Mouse (Mus musculus) brain, embryonic 18.5 days (tissue): ENCODE measurements around the gene Cyp2w1.

ENCODE experiments used
- DNase-seq: peaks from one replicate; pipeline ENCODE4 v3.0.0-alpha.2; 2012; ENCODE audit warnings: low read depth, low spot score

Gene Cyp2w1

DNA sequence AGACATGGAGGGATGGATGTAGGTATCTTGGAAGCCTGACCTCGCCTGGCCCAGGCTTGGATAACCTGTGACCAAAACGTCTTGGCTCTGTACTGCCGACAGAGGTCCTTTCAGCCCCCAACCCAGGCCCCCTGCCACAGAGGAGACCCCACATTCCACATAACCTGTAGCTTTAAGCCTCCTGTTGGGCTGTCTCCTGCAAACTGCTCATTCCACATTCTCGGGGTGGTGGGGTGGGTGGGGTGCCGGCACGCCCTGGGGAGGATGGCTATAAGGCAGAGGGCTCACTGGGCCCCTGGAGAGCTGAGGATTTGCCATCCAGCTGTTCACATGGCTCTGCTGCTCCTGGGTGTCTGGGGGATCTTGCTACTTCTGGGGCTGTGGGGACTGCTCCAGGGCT is at the start of gene Cyp2w1:
TSS of gene Cyp2w1 (plus strand) at position 301 of the 400 bp plus-strand sequence.
- DNase-seq = no peak

DNA sequence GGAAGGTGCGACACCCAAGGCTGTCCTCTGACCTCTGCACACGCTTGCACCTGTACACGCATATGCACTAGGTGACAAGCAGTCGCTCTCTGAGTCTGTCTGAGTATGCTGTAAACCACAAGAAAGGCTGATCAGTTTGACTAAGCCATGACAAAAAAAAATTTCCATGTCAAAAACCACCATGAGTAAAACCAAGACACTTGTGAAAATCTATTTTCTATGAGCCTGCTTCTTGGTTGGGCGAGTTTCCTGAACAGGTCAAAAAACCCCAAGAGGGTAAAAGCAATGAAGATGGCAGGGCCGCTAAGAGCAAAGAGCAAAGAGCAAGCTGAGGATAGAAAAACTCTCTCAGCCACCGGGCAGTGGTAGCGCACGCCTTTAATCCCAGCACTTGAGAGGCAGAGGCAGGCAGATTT is 48.8 kb upstream of the Cyp2w1 start:
- DNase-seq = no peak

DNA sequence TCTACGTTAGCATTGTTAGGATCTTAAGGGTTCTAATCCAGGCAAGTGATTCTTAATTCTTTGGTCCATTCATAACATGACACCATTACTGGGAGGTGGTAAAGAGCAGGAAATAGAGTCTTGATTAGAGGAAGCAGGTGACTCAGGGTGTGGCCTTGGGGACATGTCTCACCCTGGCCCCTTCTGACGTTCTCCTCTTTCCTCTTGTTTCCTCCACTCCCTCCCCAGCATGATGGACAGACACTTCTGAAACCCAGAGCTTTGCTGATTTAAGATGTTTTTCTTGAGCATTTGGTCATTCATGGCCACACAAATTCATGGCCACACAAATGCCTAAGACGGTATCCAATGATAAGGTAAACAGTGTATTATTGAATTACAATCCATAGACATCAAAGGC is 42.5 kb upstream of the Cyp2w1 start:
- no peak for DNase-seq

DNA sequence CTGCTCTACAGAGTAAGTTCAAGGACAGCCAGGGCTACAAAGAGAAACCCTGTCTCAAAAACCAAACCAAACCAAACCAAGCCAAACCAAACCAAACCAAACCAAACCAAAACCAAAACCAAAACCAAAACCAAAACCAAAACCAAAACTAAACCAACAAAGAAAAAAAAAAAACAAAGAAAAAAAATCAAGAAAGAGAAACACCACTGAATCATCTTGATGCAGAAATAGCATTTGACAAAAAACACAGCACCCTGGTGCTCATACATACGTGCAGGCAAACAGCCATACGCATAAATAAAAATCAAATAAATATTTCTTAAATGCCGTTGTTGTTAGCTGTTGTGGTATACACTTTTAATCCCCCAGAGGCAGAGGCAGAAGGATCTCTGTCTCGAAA is 41.9 kb upstream of the Cyp2w1 start:
- no peak for DNase-seq

DNA sequence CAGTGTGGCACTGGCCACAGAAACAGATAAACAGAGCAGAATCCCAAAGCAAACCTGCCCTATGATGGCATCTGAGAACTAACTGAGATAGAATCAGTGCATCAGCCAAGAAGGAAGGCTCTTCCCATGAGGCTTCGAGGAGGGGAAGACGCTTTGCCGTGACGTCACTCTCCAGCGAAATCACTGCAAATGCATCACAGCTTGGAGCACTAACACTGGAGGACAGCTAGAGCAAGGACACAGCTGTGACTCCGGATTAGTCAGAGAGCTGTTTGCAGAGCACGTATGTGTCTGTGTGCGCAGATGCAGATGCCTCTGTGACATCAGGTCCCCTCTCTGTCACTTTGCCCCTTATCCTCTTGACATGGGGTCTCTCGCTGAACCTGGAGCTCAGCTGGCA is 40.6 kb upstream of the Cyp2w1 start:
- DNase-seq = no peak

DNA sequence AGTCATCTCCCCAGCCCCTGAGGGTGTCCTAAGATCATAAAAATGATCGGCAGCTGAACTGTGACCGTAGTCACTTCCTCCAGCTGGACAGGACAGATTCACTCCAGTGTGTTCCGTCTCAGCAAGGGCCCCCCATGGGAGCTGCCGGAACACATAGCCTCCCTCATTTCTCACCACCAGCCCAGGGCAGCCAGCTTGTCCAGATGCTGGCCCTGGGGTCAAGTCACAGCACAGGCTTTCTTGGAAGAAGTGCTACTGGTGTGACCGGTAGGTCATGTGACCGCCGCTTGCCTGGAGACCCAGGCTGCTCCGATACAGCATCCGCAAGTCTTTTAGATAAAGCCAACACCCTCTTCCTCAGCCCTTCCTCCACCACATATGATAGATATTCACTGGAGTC is 38.9 kb upstream of the Cyp2w1 start:
- DNase-seq = no peak

DNA sequence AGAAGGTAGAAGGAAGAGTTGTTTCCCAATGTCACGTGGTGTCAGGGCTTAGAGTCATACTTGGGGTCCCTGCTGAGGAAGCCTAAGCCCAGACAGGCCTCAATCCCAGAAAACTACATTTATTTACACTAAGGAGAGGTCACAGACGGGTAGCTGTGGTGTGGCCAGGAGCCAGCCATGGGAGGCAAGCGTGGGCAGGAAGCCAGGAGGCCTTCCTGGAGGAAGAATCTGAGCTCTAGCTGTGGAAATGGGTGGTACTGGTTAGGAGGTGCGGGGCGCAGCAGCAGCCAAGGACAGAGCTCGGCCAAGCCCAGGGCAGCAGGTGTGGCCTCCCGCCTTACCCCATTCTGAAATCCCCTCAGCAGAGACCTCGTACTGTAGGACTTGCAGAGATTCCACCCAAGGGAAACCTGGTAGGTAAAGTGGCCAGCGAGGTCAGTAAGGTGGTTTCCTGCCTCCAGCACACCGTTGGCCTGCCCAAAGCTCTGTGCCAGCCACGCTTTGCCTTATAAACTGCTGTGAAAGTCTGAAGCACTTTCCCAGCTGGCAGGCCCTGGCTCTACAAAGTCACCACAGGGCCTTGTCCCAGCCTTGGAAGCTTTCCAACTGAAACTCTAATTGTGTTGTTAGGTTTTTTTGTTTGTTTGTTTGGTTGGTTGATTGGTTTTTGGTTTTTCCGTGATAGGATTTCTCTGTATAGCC is 37.3 kb upstream of the Cyp2w1 start:
- no peak for DNase-seq

DNA sequence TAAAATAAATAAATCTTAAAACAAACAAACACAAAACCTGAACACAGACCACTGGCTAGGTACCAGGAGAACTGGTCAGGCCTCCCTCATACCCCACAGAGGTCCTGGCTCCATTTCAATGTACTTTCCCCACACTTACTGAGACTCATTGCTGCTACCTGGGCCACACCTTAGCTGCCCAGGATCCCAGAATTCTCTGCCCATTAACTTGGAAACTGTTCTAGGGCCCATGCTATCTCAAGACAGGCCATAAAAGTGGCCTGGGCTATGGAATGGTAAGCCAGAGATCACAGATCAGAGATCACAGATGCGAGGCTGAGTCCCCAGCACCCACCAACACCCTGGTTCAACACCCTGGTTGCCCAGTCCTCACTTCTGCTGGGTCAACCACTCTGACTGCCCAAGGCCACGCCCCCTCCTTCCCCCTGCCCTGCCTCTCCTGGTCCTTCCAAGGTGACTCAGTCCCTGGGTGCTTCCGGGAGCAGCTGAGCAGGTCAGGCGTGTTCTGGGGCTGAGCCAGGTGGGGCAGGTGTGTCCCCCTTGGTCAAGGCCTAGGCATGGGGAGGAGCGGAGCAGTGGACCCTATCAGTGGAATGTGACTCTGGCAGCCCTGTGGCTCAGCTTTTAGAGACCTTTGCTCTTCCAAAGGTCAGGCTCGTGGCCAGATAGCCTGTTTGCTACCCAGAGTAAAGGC is 35.3 kb upstream of the Cyp2w1 start:
- DNase-seq = no peak

DNA sequence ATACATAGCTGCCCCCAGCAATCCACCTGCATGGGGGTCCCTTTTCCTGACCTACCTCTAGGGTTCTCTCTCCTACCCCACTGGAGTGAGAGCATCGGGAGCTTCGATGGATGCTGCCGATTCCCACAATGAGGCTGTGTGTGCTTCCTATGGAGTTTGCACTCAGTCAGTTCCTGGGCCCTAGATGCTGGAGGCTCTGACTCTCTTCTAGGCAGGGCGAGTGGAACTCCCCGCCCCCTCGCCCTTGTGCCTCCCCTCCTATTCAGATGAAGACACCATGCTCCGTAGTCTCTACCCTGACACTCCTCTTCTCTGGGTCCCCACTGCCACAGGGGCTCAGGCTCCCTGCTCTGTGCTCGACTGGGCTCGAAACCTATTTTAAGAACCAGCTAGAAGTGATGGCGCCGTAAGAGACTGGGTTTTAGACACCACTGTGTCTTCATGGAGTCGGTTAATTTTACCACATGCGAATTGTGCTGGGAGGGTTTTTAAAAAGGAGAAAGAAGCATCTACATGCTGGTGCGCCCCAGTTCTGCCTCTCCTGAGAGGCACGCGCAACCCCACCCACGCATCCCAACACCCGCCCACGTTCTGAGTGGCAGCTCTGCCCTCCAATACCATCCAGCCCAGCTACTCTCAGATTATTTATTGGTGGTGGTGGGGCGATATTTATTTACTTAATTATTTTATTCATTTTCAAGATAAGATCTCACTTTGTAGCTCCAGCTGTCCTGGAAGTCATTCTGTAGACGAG is 34.5 kb upstream of the Cyp2w1 start:
- no peak for DNase-seq

DNA sequence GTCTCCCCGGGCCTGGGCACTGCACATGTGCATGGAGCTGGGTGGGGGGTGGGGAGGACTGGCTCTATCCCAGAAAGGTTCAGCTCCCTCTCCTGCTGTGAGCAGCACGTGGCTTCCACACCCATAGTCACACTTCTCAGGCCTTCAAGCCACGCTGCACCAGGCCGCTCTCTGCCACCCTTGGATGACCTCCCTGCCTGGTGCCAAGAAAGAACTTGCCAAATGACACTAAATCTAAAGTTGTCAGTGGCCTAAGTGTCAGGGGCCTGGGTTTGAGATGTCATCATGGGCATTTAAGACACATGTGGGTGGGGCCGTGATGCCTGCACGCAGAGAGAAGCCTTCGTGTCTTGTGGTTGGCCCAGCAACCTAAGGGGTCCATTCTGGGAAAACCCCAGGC is 32.0 kb upstream of the Cyp2w1 start:
- no peak for DNase-seq

DNA sequence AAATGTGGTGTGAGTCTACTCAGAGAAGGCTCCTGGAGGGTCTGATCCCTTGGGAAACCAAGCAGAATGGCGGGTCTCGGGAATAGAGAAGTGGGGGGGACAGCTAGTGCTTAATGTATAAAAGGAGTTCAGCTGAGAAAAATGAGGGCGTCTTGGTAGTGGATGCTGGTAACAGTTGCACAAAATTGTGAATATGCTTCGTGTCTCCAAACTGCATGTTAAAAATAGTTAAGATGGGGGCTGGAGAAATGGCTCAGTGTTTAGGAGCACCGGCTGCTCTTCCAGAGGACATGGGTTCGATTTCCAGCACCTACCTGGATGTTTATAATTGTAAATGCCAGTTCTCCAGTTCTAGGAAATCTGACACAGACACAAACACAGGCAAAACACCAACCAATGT is 31.1 kb upstream of the Cyp2w1 start:
- no peak for DNase-seq

DNA sequence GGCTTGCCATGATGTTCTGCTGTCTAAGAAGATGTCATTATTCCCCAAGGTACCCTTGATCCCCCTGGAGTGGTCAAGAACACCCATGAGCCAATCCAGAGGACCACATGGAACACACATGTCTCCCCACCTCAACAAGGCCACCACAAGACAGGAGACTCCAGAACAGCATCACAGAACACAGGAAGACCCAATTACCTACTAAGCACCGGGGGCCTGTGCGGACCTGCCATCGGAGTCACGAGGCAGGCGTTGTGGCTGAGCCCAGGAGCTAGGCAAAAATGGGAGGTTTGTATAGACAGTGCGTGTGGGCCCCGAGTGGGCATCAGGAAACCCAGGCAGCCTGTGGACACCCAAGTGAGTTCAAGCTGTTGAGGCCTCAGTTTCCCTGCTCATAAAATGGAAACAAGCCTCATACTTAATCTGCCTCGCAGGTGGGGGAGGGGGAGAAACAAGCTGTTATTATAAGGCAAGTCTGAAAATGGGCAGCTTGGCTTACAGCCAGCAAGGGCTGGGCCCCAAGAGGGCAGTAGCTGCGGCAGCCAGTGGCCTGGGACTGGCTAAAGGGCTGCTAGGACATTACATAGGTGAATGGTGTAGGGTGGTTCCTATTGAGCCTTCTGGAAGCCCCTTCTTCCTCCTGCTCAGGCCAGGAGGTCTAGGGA is 29.0 kb upstream of the Cyp2w1 start:
- DNase-seq = no peak

DNA sequence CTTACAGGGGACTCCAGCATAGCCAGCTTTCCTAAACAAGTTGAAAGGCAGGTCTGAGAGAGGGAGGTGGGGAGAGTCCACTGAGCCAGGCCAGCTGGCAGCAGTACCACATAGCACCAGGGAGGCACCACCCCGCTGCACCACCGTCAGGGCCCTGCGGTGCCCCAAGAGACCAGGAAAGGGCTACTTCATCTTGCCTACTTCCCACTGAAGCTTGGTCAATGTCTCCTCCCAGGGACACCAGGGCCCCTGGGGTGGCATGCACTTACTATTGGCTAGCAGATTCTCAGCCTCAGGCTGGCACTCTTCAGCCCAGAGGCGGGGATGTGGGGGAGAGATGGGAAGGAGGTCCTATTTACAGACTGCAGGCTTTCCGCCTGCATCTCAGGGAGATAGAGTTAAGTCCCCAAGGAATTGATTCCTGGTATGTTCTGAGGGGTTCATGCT is 28.3 kb upstream of the Cyp2w1 start:
- DNase-seq = no peak

DNA sequence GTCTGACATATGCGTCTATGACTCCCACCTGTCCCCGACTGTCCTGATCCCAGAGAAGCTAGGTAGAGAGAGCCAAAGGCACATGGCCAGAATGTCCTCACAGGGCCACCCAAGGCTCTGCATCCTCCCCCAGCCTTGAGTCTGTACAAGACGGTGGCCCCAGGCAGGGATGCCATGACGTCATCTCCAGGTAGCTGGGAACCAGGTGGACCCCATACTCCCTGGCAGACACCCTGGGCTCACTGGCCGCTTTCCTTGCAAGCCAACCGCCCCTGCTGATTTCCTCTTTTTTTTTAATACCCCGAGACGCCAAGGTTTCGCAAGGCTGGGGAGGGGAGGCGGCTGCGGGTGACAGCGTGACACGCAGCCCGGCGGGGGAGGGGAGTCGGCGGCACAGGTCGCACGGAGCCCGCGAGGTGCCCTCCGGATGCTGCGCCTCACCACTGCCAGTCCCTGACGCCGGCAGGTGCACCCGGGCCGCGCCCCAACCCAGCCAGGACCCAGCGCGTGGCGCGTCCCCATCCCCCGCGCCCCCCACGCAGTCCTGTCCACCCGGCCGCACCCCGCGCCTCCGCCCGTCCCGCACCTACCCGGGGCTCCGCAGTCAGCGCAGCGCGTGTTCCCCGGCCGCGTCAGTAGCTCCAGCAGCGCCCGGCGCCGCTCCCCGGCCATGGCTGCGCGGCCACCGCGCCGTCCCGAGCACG is 27.6 kb upstream of the Cyp2w1 start:
- DNase-seq = no peak

DNA sequence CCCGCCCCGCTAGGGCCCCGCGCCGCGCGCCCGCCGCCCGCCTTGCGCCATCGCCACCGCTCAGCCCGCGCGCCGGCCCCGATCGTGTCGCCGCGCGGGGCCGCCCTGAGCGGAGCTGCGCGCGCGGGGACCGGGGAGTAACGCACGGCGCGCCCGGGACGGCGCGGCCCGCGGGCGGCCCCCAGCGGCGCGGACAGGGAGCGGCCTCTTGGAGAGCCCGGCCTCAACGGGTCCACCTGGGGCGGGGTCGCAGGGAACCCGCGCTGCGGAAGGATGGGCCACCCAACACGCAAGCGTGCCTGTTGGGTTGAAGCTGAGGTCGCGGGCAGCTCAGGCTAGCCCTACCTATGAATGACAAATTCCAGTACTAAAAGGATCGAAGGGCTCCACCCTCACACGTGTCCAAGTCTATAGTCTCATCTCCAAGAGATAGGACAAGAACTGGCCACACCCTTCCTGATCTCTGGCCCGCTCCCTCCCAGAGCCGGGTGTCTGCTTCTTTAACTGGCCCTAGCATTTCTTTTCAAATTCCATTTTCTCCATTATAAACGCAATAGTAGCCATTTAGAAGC is 26.9 kb upstream of the Cyp2w1 start, which contains the start of gene Adap1:
TSS of gene Adap1 (minus strand) at position 228 of the 572 bp plus-strand sequence.
- no peak for DNase-seq

DNA sequence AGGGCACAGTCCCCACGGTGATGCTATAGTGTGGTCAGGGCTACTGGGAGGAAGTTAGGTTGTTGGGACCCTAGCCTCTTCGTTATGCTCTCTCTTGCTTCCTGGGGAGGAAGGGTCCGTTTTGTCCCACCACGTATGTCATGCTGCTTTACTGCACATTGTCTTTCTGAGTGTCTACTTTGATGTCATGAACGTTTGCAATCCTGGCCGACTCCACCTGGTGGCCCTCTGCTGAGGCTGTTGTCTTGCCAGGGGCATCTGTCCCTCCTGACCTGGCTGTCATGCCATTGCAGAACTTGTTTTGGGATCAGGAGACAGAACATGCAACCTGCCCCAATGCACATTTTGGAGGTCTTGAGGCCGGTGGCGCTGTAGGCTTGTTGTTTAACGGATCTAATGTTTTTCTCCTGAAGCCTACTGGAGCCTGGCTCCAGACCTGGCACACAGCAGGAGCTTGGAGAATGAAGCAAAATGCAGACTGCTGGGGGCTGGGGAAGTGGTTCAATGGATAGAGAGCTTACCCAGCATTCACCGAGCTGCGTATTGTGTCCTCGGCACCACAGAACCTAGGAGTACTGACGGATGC is 26.2 kb upstream of the Cyp2w1 start:
- DNase-seq = no peak

DNA sequence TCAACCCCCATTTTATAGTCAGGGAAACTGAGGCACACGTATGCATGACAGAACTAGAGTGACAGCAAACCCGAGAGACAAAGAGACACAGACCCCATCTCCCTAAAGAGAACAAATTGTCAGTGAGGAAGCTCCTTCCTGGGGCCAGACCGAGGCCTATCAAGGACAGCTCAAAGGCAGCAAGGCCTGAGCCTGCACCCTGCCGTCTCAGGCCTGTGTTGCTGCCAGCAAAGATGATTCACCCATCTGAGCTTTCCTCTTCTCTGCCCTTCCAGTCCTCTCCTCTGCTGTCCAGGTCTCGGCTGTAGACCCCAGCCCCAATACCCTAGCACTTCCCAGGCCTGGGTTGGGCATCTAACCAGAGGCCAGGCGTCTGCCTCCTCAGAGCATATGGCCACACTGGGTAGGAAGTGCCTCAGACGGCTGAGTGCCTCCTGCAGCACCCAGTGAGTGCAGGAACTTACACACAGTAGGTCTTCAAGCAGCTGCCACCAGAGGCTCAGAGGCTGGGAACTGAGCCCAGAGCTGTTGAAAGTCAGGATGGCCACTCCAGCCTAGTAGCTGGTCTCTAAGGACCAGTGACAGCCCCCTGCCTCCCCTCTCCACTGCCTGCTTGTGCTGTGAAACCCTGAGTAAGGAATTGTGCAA is 25.3 kb upstream of the Cyp2w1 start:
- DNase-seq = no peak

DNA sequence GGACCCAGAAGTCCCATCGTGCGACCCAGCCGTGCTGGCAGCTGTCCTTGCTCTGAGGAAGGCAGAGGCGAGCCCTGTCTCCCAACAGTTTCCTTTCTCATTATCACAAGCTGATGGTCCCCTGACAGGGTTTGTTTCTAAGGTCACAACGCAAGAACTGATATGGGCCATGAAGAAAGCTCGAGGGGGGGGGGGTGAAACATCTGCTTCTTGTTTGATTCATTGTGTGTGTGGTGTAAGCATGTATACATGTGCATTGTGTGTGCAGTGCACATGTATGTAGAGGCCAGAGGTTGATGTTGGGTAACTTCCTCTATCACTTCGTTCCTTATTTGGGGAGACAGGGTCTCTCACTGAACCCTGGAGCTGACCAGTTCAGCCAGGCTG is 24.8 kb upstream of the Cyp2w1 start:
- DNase-seq = no peak

DNA sequence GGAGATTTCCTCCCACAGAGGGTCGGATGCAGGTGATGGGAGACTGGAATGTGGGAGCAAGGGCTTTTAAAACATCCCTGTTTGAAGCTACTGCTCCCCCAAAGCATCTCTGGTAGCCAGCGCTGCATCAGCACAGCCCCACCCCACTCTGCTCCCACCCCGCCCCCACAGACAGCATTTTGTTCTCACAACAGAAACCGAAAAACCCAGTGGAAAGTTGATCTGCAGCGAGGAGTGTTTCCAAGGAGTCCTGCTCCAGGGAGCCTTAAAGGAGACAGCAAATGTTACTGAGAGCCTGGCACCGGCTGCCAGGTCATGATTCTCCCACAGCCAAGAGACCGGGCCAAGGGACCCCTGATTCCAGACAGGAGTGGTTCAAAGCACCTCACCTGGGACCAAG is 21.7 kb upstream of the Cyp2w1 start:
- DNase-seq = no peak

DNA sequence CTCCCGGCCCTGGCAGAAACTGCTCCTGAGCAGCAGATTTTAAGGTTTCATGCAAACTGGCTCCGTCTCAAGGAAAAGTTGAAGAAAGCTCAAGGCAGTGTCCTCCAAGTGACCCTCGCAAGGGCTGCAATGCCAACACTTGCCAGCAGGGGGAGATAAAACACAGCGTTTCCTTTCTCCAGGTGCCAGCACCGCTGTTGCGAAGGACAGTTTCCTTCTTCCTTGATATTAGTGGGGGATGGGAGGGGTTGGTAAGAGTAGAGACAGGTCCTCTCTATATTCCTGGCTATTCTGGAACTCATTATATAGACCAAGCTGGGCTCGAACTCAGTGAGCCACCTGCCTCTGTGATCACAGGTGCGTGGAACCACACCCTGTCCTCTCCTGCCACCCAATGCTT is 20.7 kb upstream of the Cyp2w1 start:
- DNase-seq = no peak
